Mouse (Mus musculus): ENCODE measurements around the gene Wdr93.

DNA sequence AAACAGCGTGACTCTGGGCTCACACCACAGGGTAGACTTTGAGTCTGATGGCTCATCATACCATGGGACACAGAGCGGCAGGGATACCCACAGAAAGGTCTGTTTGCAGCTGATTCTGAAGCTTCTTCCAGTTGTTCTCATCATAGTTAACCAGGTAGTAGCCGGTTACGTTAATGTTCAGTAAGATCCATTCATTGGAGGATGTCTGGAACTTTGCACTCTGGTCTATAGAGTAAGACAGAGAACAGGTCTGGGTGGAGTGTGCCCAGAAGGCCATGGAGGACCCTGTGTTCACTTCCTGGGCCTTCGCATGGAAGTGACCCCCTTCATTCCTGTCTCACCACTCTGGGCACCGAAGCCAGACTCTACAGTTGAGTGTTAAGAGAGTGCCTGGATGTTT is 92.2 kb downstream of the Wdr93 start:
- TF ChIP-seq POLR2A (IDR thresholded peaks at IDR 0.05; ENCODE audit: extremely low read depth, insufficient read depth, low read length) (no peak), CTCF (IDR thresholded peaks at IDR 0.05; ENCODE audit: low read depth, low read length) (no peak)

Measured in liver, adult 2 months (tissue).